Mouse (Mus musculus): ENCODE data around the gene Tsga8.

Tsga8 gene

DNA sequence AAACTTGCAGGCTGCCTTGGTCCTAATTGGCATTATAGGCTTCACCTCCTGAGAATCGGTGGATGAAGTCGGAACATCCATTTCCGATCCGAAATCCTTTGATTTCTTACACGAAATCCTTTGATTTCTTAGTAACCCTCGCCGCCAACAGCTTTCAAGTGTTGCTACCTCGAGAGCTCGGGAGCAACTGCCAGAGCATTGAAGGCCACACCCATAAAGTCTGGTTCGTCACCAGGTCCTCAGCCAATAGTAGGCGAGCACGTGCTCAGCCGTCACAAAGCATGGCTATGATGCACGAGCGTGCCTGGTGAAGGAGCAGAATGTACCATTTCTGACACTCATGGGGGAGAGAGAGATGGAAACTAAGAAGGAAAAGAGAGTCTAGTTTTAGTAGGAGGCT lies at the start of gene Tsga8:
Gene Tsga8, minus strand, starts transcription at position 327 of the 400 bp plus-strand sequence.
- no peak for DNase-seq (ENCODE audit: low read depth, low spot score)
